Comparison of ENCODE assay signal across 9 mouse cellular contexts in genomic region chr1:150805466-150805865, GRCm38 (mm10).
"Had no signal": no experiment of that assay in that cellular context is flagged by ENCODE, and none has a peak within 500 bp of the region (broad histone marks: within the 10 kb centered on the region; RNA-seq: fewer than 3 reads in every experiment).

No protein-coding gene starts in this region.

- ATAC-seq: liver, postnatal 0 days; midbrain, embryonic 13.5 days had no signal

- H3K9ac ChIP-seq: kidney, embryonic 15.5 days; limb, embryonic 12.5 days; liver, embryonic 13.5 days; liver, postnatal 0 days; midbrain, embryonic 13.5 days had no signal

- DNase-seq: kidney, adult 18-20 months; liver; liver, embryonic 13.5 days; liver, postnatal 0 days; thymus, postnatal 4 days had no signal

- H3K36me3 ChIP-seq: liver, embryonic 13.5 days; midbrain, embryonic 13.5 days had no signal

- H3K27me3 ChIP-seq: kidney, embryonic 15.5 days; limb, embryonic 12.5 days; liver, embryonic 13.5 days; midbrain, embryonic 13.5 days had no signal

- H3K9me3 ChIP-seq: kidney, embryonic 15.5 days; limb, embryonic 12.5 days; liver, embryonic 13.5 days; midbrain, embryonic 13.5 days had no signal

- H3K27ac ChIP-seq: kidney, embryonic 15.5 days; layer of hippocampus, adult 2 months; limb, embryonic 12.5 days; liver, embryonic 13.5 days; midbrain, embryonic 13.5 days had no signal

- H3K4me1 ChIP-seq: limb, embryonic 12.5 days; liver, embryonic 13.5 days had no signal

- H3K4me3 ChIP-seq: kidney, embryonic 15.5 days; layer of hippocampus, adult 2 months; limb, embryonic 12.5 days; liver, embryonic 13.5 days; midbrain, embryonic 13.5 days had no signal

- H3K4me2 ChIP-seq: kidney, embryonic 15.5 days; limb, embryonic 12.5 days; liver, embryonic 13.5 days; midbrain, embryonic 13.5 days had no signal
